Mouse (Mus musculus) lung, adult 2 months (tissue): ENCODE results near the gene Foxp1.

ENCODE experiments used
- CTCF ChIP-seq: fragments of 200-500 bp; IDR thresholded peaks from 2 replicates; pipeline ENCODE4 v1.5.1; 2011; ENCODE audit warnings: mild to moderate bottlenecking, low read length, control low read depth; ENCODE audit not compliant: insufficient read depth
- POLR2A ChIP-seq: fragments of 200-500 bp; IDR thresholded peaks from 2 replicates; pipeline ENCODE4 v1.6.1; 2011; ENCODE audit warnings: low read depth, mild to moderate bottlenecking, control low read depth, low read length, borderline replicate concordance; ENCODE audit errors: extremely low read depth

DNA sequence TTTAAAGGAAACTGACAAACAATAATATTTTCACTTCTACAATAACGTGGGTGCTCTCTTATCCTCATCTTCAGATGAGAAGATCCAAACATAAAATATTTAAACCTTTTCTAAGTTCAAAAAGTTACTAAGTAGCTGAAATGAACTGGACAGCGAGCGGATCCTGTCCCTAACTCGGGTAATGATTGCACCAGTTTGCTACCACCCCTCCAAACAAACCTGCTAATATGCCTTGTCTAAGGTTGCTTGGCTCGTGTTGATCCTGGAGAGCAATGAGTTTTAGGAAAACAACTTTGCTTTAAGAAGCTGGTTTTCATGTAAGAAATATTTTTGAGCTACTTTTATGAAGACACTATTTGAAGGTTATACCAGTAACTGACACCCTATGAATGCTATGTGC, 197.1 kb downstream of the Foxp1 start:
- TF ChIP-seq CTCF (no peak), POLR2A (no peak)
